Mouse (Mus musculus) testis, adult 2 months (tissue): ENCODE measurements at regions not wholly inside any gene's neighbourhood (a gene's known extent, or its start where the extent isn't known, plus 50 kb on each side); places are given as distances from the start of the nearest gene placed in this dataset.
A peak's percentile ranks its signal among the peaks of the same experiment; 100 is the strongest.

Source experiments
- H3K27ac ChIP-seq: fragments of 200-500 bp; 2 replicates; pipeline ENCODE4 v1.5.1; 2012; ENCODE audit warnings: low read depth, low read length; ENCODE audit not compliant: control insufficient read depth, insufficient read depth
- H3K27me3 ChIP-seq: fragments of 200-500 bp; 2 replicates; pipeline ENCODE4 v1.6.1; 2012; ENCODE audit warnings: mild to moderate bottlenecking, low read length, moderate library complexity; ENCODE audit not compliant: control insufficient read depth, insufficient read depth
- H3K36me3 ChIP-seq: fragments of 200-500 bp; 2 replicates; pipeline ENCODE4 v1.6.1; 2012; ENCODE audit warnings: mild to moderate bottlenecking, low read length; ENCODE audit not compliant: control insufficient read depth, insufficient read depth
- H3K4me1 ChIP-seq: fragments of 200-500 bp; 2 replicates; pipeline ENCODE4 v1.6.1; 2012; ENCODE audit warnings: low read length; ENCODE audit not compliant: control insufficient read depth, insufficient read depth
- H3K4me3 ChIP-seq: fragments of 200-500 bp; 2 replicates; pipeline ENCODE4 v1.5.1; 2012; ENCODE audit warnings: low read depth, mild to moderate bottlenecking, low read length, moderate library complexity, mixed read lengths; ENCODE audit not compliant: control insufficient read depth
- CTCF ChIP-seq: fragments of 200-500 bp; IDR thresholded peaks from 2 replicates; pipeline ENCODE4 v1.5.1; 2012; ENCODE audit warnings: low read depth, mild to moderate bottlenecking, inconsistent platforms, low read length, moderate library complexity; ENCODE audit not compliant: control insufficient read depth, insufficient read depth, insufficient replicate concordance
- POLR2A ChIP-seq: fragments of 200-500 bp; IDR thresholded peaks from 2 replicates; pipeline ENCODE4 v1.6.1; 2012; ENCODE audit warnings: low read depth, mild to moderate bottlenecking, inconsistent platforms, low read length, moderate library complexity; ENCODE audit not compliant: control insufficient read depth

DNA sequence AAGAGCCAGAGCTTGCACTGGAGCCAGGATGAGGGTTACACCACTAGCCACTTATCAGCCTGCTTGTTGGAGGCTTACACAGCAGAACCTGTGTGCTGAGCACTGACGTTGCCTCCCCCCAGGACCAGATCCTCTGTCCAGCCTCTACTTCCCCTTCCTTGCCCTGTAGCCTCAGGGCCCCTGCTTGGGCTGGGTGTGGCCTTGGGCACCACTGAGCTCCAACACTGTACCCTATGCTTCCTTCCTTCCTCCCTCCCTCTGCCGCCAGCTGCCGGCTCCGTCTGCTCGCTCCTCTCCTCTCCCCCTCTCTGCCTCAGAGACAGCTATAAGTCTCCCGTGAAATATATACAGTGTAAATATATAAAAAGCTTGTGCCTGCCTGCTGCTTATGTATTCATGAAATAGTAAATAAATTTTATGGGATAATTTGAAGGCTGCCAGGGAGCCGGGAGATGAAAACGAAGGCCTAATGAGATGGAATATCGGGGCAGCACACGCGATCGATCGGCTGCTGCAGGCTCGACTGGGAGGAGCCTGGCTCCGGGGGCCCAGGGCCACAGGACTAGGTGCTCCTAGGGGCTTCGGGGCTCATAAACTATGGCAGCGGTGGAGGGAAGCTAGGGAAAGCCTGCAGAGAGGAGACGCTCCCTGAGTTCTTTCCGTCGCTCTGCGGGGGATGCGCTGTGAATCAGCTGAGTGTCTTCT, 135.6 kb downstream of the Rbm19 start:
- H3K27ac ChIP-seq, result no peak overlapping the region
- H3K4me1 ChIP-seq, result no peaks in the 10 kb centered on the region; the same call in 1 of the 2 replicates
- no peaks in the 10 kb centered on the region for H3K27me3 ChIP-seq
- H3K4me3 ChIP-seq, result no peak overlapping the region
- no peaks in the 10 kb centered on the region for H3K36me3 ChIP-seq
- TF ChIP-seq POLR2A, result no peak
- no peak for TF ChIP-seq CTCF

DNA sequence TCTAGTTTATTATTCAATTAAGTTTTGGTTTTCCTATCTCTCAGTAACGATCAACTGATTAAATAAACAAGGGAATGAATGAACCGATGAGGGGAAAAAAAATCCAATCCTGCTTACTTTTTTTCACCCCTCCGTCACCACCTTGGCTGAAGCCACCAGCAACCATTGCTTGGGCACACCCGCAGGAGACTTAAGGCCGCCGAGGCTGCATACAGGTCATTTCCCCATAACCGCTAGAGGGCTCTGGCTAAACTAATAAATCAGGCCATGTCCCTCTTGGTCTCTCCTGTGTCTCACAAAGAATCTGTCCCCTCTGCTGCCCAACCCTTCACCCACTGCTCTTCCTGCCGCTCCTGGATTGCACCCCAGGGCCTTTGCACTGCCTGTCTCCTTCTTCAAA, 136.3 kb downstream of the Rbm19 start:
- no peaks in the 10 kb centered on the region for H3K27me3 ChIP-seq
- H3K4me1 ChIP-seq, result no peaks in the 10 kb centered on the region; the same call in 1 of the 2 replicates
- no peak overlapping the region for H3K4me3 ChIP-seq
- no peak for TF ChIP-seq POLR2A
- TF ChIP-seq CTCF, result peak; percentile 12; the same call in 1 of the 2 replicates
- H3K36me3 ChIP-seq, result no peaks in the 10 kb centered on the region
- H3K27ac ChIP-seq, result no peak overlapping the region

DNA sequence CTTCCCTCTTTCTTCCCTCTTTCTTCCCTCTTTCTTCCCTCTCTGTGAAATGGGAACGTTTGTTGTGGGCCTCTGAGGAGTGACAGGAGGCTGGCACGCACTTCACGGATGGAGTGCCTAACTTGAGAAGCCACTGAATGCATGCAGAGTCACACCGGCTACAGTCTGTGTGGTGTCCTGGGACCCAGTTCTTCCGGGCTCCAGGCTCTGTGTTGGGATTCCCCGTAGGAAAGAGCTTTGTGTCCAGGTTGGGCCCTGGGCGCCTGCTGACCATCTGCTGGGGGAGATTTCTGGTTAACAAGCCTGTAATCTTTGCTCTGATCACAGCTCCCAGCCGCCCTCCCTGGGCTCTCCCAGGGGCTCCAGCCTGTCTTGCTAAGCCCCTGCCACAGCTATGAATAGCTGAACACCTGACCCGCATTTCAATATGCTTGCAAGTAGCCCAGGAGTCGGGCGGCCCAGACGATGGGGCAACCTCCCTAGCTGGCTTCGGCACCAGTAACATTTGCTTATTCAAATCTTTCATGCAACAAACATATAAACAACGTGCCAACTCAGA, 146.5 kb downstream of the Rbm19 start:
- Histone ChIP-seq H3K4me3 (no peak overlapping the region), H3K27me3 (no peaks in the 10 kb centered on the region), H3K4me1 (no peaks in the 10 kb centered on the region)

DNA sequence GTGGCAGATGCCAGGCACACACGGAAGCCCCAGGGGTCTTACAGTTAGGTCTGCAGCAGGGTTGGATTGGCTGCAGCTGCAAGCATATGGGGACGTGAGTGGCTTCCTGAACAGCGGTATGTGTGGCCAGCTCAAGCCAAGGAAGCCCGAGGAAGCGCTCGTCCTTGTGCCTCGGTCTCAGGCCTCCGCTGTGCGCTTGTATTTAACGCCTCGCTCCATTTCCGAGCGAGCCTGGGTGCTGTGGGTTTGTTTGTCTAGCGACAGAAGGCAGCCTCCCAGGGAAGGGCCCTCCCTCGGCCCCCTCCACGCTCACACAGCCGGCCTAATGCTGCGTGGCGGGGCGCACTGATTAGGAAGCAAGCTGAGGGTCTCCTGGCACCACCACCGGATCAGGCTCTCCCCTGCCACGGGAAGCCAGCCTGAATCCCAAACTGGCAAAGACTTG, 153.2 kb downstream of the Rbm19 start:
- Histone ChIP-seq H3K4me3 (peak overlapping the region; percentile 71), H3K27me3 (no peaks in the 10 kb centered on the region), H3K27ac (no peak overlapping the region), H3K4me1 (no peaks in the 10 kb centered on the region; the same call in 1 of the 2 replicates), H3K36me3 (no peaks in the 10 kb centered on the region)
- TF ChIP-seq POLR2A (no peak), CTCF (no peak)

More for the DNA sequence above, 146.5 kb downstream of the Rbm19 start:
- TF ChIP-seq POLR2A (no peak), CTCF (no peak)
- Histone ChIP-seq H3K27ac (no peak overlapping the region), H3K36me3 (no peaks in the 10 kb centered on the region)

DNA sequence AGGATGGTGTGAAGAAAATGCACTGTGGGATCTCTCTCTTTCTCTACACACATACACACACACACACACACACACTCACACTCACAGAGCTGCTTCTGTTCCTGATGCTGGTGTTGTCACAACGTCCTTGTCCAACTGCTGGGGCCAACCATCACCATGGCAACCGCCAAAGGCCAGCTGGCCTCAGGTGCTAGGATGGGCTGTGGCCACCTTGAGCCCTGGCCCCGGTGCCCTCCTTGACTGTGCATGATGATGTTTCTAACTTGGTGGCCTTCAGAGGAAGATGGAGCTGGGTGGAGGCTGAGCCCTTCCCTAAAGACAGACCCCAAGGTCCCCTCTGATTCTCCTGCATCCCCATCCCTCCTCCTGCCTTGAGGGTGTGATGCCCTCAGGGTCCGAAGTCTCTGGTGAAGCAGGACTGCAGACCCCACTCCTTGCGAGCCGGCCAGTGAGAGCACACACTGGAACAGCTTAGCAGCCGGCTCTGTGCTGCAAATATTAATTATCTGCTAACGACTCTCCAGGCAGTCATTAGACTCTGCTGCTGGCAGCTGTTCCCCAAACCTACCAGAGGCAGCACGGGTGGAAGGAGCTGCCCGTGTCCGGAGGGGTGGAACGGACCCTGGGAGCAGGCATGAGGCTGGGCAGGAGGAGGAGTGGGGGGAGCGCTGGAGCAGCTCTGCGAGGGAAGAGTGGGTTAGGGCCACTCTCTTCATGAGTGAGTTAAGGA, 154.8 kb downstream of the Rbm19 start:
- H3K4me1 ChIP-seq, result no peaks in the 10 kb centered on the region; the same call in 1 of the 2 replicates
- H3K27ac ChIP-seq, result no peak overlapping the region
- no peaks in the 10 kb centered on the region for H3K36me3 ChIP-seq
- no peak for TF ChIP-seq POLR2A
- TF ChIP-seq CTCF, result no peak
- H3K4me3 ChIP-seq, result no peak overlapping the region
- H3K27me3 ChIP-seq, result no peaks in the 10 kb centered on the region

DNA sequence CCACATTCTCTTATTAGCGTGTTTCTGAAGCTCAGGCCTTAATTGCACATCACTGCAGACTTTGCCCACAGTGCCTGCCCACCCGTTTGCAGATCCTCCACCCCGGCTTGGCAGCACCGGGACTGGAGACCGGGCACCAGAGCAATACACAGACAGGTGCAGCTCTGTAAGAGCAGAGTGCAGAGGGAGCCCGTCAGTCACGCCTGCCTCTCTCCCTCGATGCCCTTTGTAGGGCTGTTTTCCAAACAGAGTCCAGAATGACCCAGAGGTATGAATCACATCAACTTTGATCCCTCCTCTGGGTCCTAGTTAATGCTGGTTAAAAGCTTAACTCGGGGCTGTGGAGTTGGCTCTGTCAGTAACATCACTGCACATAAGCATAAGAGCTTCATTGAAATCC, 155.3 kb upstream of the Lhx5 start:
- TF ChIP-seq CTCF, result no peak
- TF ChIP-seq POLR2A, result no peak
- Histone ChIP-seq H3K4me3 (no peak overlapping the region), H3K36me3 (no peaks in the 10 kb centered on the region), H3K27ac (no peak overlapping the region), H3K4me1 (peaks cover 2% of the 10 kb centered on the region; the same call in 1 of the 2 replicates), H3K27me3 (no peaks in the 10 kb centered on the region)

DNA sequence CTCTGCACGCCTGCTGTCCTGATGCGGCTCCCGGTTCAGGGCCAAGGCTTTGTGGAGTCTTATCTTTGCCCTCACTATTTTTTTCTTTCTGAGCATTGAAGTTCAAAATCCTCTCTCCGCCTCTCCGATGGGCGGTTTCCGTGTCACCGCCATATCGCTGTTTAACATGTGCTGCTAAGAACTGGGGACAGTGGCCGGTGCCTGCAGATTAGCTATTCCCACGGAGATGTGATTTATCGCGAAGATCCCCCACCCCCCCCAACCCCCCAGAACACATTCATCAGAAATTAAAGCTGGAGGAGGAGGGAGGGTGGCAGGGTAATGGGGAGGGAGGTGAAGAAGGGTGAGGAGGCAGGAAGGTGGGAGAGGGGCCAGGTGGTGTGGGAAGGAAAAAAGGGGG, 151.2 kb upstream of the Lhx5 start:
- no peaks in the 10 kb centered on the region for H3K27me3 ChIP-seq
- no peak overlapping the region for H3K27ac ChIP-seq
- TF ChIP-seq CTCF (no peak), POLR2A (no peak)
- peaks cover 8% of the 10 kb centered on the region; the same call in 1 of the 2 replicates for H3K4me1 ChIP-seq
- no peak overlapping the region for H3K4me3 ChIP-seq
- H3K36me3 ChIP-seq, result no peaks in the 10 kb centered on the region
